Mouse (Mus musculus): ENCODE results near the gene Ptpn7. TPM values are rescaled to one million over a fixed set of nuclear protein-coding genes. Genes with fewer than 3 reads are reported as not detected.

Ptpn7 gene
- polyA plus RNA-seq (2015; fragmentation: Nextera tagmentation; extraction: Ambion mirVana), result 108 and 118 TPM in 2 replicates

DNA sequence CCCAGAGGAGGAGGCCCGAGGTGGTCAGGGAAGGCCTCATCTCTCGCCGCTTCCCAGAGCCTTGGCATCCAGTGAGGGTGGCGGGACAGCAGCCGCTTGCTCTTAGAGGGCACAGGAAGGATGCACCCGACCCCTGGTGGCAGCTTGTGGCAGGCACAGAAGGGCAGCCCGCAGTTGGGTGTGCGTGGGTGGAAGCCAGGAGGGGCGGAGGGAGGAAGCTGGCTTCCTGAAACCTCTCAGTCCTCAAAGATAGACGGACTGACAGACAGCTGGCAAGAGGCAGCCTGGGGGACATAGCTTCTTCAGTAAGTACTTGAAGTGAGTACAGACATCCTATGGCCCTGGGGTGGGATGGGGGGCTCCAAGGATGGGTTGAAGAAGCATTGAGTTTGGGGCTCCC is at the start of gene Ptpn7:
Gene Ptpn7, plus strand, starts transcription at position 228 of the 400 bp plus-strand sequence.
- DNase-seq (ENCODE audit: low spot score), result peak; percentile 93

DNA sequence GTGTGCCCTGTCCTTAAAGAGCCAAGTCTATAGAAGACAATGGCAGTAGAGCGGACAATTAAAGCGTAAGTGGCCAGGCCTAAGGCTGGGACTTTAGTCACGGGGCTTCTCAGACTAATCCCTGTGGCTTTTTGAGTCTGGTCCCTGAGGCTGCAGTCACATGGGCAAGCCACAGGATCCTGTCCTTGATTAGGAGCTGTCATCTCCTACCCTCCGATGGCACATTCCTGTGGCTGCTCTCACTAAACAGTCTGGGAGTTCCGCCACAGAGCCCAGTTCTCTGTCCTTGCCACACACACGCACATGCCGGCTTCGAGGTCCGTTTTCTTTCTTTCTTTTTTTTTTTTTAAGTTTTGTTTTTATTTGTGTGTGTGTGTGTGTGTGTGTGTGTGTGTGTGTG is 49.0 kb upstream of the Ptpn7 start:
- no peak for DNase-seq (ENCODE audit: low spot score)

DNA sequence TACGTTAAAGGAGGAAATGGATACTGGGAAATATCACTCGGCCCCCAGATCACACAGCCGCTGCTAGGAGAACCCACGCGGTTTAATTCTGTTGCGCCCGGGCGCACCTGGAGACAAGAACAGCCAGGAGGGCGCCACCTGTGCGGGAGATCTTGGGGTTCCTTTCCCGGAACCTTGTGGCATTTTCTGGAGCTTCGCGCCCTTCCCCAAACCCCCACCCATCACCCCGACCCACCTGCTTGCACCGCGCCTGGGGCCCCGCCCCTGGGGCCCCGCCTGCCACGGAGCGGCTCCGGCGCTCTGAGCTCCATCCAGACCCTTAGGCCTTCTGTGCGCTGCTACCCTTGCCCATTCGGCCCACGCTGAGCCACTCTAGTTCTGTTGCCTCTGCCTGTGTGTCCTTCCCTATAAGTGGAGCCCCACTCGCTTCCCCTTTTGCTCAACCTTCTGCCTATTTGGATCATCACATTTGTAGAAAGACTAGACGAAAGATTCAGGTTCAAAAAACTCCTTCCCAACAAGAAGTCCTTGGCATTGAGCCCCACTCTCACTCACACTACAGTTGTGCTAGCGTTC is 47.1 kb upstream of the Ptpn7 start:
- no peak for DNase-seq (ENCODE audit: low spot score)

DNA sequence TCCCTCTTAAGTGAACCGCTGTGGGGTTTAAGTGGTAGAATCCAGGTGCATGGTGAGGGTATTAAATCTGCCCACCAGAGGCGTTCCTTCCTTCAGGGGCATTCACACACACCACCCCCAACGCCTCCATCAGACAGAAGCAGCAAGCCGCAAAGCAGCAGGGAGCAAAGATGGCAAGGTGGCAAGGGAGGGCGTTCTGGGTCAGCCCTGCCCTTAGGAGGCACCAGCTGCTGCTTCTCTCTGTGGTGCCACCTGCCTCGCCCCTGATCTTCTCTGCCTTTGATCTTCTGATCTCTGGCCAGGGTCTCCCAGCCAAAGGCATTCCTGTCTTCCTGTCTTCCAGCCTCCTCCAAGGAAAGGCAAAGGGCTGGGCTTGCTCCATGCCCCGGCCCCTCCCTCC is 46.5 kb upstream of the Ptpn7 start:
- DNase-seq (ENCODE audit: low spot score), result peak; percentile 25

DNA sequence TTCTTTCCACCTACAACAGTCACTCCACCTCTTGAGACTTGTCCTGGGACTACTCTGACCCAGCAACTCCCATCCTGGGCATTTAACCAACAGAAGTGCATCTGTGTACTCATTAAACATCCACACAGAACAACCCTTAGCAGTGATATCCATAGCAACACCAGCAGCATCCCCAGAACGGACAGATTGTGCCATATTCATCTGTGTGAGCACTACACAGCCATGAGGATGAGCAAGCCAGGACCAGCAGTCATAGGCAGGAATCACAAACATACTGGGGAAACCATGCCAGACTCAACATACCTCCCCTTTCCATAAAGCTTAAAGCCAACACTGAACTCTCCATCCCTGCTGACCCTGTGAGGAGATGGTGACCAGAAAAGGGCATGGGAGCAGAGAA is 45.1 kb upstream of the Ptpn7 start:
- no peak for DNase-seq (ENCODE audit: low spot score)

DNA sequence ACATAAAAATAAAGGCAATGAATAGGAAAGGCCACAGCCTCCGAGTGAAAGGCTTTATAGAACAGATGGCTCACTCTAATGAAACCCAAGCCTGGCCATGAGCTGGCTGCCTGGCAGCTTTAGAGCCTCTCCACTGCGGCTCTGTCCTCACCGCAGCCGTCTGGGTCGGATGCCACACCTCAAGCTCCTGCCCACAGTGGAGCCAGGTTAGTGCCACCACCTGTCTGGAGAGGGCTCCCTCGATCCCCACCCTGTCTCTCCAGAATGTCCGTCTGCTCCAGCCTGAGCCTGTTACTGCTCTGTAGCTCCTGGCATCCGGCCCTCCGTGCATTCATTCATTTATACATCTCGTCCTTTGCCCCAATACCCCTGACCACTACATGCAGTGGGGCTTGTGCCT is 42.9 kb upstream of the Ptpn7 start:
- DNase-seq (ENCODE audit: low spot score), result no peak

DNA sequence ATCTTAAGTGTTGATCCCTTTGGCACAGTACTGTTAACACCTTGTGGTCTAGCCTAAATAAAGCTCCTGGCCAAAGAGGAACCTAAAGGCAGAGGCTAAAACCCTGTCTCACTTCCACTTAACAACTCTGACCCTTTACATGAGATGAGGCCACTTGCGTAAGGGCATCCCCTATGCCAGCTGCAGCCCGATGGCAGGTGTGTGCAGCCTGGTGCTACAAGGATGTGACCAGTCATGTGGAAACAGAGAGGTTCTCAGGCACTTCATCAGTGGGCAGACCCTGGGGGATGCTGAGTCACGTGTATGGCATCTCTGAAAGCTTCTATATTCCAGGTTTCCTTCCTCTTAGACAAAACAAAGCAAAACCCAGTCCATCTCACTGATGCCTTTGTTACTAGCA is 41.6 kb upstream of the Ptpn7 start:
- DNase-seq (ENCODE audit: low spot score), result no peak

DNA sequence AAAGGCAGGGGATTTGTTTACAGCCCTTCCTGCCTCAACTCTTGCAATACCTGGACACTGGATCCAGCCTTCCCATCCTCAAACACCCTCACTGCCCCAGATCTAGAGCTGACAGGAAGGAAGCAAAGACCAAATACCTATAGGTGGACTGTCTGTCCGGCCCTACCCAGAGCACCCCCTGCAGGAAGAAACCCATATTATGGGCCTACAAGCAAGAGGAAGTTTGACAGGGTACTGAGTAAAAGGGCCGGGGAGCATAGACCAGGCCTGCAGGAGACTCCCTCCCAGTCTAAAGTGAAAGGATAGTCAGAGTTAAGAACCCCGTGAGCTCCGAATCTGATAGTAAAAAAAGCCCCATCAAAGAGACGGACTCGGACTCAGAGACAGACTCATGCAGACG is 37.8 kb upstream of the Ptpn7 start:
- DNase-seq (ENCODE audit: low spot score), result no peak

DNA sequence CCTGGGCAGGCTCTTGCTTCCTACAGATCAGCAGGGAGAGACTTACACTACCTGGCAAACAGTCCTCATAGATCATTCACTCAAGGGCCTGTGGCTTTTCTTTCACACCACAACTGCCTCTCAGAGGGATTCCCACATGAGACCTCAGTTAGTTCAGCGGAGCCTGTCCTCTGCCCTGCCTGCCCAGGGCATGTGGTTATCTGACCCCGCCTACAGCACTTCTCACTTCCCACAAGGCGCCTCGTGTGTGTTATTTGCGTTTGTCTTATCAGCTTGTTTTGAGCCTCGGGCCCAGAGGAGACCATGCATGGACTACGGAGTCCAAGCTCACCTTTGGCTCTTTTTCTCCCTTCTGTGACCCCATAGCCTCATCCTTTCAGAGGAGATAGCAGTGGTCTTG is 37.3 kb upstream of the Ptpn7 start:
- no peak for DNase-seq (ENCODE audit: low spot score)

DNA sequence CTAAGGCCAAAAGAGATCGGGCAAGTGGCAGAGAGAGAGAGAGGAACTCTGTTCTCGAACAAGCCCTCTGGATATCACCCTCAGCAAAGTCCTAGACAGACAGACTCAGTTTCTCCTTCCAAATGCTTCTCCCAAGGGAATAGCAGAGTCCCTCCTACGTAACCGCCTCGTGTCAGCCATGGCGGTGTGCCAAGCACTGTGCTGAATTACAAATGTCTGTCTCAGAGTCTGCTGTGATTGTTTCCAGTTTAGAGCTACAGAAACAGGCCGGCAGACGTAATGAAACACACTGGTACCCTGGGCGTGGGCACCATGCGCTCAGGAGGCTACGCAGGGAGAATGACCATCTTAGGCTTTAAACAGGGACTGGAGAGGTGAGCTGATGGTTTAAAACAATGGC is 36.2 kb upstream of the Ptpn7 start:
- DNase-seq (ENCODE audit: low spot score), result no peak

DNA sequence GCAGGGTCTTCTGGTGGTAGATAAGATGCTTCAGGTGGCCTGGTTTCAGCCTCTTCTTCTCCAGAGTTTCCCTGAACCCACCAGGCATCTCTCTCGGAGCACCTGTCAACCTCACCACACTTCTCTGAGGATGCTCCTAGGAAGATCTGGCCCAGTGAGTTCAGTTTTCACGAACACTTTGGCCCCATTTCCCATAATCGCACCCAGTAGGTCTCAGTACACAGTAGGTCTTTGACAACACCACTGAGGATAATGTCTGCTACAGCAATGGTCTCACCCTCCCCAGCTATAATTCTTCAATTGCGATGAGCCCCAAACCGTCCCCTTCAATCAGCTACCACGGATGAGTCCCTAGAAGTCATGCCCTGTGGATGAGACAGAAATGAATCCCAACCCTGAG is 35.1 kb upstream of the Ptpn7 start:
- no peak for DNase-seq (ENCODE audit: low spot score)

DNA sequence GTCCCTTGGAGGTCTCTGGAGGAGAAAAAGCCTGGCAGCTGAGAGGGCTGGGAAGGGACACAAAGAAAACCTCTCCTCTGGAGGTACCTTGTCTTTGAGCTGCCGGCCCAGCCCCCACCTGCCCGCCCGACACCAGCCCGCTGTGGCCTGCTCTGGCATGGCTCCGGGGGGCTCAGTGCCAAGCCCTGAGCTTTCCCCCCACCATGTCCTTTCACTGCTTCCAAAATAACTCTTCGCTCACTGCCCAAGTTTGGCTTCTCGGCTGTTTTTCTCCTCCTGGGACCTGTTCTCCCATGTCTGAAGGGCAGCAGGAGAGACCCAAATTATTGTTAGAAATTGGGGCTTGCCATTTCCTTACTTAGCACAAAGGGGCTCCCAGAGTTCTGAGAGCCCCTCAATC is 34.1 kb upstream of the Ptpn7 start:
- DNase-seq (ENCODE audit: low spot score), result no peak

DNA sequence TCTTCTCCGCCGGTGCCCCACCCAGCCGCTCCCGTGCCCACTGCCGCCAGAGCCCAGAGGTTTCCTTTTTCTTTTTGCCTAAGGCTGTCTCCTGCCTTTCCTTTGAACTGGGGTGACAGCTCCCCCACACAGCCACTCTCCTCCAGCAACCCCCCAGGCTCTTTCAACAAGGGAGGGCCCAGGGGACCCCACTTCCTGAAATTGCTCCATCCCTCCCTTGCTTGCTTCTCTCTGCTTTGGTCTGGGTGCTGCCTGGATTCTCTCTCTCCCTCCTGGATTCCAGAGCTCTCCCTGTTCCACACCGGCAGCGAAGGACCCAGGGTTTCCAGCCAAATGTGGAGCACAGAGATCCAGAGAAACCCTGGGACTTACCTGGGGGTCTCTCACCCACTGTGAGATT is 32.1 kb upstream of the Ptpn7 start:
- DNase-seq (ENCODE audit: low spot score), result no peak

DNA sequence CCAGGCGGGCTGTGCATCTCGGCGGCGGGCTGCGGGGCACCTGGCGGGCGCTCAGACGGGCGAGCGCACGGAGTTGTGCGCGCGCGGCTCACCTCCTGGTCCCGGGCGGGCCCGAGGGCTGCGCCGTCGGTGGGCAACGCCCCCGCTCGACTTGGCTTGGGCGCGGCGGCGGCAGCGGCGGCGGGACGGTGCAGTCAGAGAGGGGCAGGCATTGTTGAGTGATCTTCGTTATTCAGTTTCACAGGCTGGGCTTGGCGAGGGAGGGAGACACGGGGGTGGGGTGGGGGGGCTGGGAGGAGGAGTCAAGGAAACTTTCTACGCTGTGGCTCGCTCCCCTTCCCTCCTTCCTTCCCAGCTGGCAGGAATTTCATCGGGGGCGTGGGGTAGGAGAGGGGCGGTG is 27.4 kb upstream of the Ptpn7 start, which contains the start of gene Lgr6:
Gene Lgr6, minus strand, starts transcription at position 153 of the 400 bp plus-strand sequence.
- peak; percentile 44 for DNase-seq (ENCODE audit: low spot score)

DNA sequence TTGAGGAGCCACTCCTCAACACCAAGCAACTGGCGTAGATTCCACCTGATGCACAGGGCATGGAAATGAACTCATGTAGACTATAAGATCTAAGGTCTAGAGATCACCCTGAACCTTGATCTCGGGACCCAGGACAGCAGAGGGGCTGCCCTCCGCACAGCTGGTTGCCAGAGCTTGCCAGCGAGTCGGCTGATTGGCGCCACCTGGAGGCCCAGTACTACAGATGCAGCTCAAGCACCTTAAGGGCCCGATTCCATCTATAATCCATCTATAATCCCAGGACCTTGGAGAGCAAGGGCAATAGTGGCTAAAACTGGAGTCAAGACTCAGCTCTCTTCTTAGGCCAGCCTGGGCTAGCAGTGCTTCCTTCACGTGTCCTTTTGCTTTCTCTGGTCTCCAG is 26.5 kb upstream of the Ptpn7 start:
- peak; percentile 79 for DNase-seq (ENCODE audit: low spot score)

DNA sequence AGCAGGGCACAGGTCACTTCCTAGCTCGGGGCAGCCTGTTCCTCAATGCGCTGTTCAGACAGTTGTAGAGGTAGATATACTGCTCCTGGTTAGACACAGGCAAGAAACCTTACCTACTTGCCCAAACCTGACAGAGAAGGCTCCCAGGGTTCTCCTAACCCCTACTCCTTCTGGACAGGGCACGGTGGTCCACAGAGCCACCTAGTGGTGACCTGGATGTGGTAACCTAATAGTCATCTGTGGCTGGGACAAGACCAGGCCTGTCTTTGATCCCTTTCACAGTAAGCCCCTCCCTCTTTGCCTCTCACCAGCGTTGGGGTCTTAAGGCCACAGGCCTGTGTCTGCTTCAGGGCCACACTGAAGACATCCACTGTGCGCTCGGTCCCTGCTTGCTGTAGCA is 23.9 kb upstream of the Ptpn7 start:
- no peak for DNase-seq (ENCODE audit: low spot score)

DNA sequence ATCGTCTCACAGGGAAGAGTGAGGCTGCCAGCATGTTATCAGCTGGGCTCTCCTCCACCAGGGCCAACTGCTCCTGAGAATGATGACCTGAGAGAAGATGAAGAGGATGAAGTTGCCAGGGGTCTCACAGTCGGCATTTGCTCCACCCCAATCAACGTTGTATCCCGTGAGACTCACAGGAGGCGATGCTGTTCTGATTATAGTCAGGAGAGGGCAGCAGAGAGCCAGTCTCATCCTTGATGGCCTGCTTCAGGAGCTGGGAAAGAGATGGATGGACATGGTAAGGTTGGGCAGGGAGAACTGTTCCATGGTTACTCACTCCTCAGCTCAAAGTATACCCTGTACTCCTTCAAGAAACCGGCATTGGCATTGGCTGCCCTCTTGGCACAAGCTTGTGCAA is 22.4 kb upstream of the Ptpn7 start:
- peak; percentile 55 for DNase-seq (ENCODE audit: low spot score)

DNA sequence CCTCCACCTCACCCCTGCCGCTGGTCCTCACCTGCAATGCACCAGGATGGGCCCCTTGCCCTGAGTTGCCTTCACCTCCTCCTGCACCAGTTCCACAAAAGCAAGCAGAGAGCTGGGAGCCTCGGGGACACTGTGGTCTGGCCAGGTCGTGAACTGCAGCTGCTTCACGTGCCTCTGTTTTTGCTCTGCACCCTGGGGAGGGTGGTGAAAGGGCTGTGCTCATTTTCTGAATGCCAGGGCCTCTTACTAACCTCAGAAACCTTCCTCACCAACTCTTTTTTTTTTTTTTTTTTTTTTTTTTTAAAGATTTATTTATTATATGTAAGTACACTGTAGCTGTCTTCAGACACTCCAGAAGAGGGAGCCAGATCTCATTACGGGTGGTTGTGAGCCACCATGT is 21.2 kb upstream of the Ptpn7 start:
- DNase-seq (ENCODE audit: low spot score), result peak; percentile 42

DNA sequence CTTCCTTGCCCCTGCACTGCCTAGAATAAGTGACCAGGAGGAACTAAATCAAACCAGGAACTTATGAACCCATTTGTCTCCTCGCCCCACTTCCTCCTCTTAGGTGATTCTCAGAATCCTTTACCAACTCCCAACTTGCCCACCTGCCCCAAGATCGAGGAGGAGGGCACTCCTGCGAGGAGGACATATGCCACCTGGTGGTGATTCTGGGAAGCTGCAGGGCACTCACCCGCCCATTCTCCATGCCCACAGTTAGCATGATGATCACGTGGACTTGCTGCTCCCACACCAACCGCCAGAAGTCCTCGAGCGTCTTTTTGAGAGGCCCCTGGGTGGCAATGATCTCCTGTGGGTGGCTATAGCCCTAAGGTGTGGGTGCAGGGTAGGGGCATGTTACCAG is 19.8 kb upstream of the Ptpn7 start:
- peak; percentile 81 for DNase-seq (ENCODE audit: low spot score)

DNA sequence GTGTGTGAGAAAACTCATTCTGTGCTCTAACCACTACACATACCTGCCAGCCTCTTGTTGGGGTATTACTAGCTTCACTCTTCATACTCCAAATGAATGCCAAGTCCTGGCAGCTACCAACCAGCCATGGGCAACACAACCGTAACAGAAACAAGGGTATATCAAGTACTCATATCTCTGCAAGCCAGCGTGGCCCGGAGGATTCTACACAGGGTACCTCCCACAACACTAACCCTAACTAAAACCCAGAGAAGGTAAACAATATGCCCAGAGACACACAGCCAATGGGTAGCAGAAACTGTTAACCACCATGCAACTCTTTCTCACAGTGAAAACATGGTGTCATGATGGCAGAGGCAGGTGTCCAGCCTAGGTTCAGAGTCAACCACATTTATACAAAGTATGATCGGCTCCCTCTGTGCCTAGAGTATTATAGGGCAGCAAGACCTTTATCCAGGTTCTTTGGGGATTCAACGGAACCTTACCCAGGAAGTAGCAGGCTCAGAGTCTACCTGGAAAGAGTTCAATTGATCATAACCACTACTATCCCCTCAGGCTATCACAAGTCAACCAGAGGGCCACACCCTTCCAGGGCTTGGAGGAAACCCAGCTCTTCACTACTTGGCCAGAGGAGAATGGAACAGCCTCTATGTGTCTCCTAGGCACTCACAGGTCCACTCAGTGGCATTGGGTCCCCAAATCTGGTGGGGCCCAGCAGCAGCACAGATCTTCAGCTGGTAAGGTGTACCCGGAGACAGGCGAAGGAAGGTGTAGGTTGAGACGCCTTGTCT is 7.7 kb upstream of the Ptpn7 start:
- no peak for DNase-seq (ENCODE audit: low spot score)

DNA sequence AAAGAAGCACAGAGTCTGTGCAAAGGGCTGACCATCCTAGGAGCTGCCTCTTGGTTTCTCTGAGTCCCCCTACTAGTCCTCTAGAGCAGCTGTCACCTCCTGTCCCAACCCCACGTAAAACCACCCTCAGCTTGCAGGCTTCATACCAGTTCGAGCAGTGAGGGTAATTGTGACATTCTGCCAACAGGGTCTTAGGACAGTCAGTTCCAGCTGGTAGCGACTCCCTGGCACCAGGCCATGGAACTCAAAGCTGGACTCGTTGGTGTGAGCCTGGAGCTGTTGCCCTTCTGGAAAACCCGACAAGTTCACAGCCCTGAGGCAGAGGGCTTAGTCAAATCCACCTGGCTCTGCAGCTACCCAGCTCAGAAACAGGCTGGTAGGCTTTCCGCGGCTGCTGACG is 6.5 kb upstream of the Ptpn7 start:
- no peak for DNase-seq (ENCODE audit: low spot score)

DNA sequence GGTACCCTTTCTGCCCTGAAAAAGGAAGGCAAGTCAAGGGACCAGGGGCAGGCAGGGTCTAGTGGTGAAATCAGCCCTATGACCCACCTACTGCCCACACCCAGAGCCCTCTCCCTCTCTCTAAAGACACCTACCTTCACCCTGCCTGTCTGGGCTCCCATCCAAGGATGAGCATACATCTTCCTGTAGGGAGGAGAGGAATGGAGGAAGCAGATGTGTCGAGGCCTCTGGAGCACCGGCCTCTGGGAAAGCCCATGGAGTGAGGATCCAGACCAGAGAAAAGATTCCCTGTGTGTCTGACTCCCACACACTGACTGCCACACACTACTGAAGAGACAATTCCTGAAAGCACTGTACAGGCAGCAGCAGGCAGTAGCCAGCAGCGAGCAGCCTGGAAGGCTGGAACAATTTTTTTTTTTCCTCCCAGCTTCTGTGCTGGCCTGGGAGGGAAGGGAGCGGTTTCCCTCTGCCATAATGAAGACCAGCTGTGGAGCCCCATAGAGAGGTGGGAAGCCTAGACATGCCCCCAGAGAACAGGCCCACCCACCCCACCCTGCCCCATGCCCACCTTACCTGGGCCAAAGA is 6.0 kb upstream of the Ptpn7 start:
- no peak for DNase-seq (ENCODE audit: low spot score)

DNA sequence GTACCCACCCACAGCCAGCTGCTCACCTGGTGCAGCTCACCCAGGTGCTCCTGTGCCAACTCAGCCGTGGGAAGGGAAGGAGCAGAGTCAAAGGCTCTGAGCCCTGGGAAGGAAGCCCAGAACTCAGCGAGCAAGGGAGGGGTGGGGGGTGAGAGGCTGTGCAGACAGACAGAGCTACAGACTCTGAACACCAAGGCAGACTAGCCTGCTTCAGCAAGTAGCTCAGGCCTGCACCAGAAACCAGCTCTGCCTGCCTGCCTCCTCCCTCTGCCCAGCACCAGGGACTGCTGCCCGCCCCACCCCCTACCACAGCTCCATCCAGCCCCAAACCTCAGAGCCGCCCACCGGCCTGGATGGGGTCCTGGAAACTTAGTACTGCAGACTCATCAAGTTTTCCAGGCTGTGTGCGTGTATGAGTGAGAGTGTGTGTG is 4.5 kb upstream of the Ptpn7 start:
- DNase-seq (ENCODE audit: low spot score), result peak; percentile 48
